Mouse (Mus musculus) layer of hippocampus, adult 9-11 months (tissue): ENCODE measurements at regions not wholly inside any gene's neighbourhood (a gene's known extent, or its start where the extent isn't known, plus 50 kb on each side); places are given as distances from the start of the nearest gene placed in this dataset.
A peak's percentile ranks its signal among the peaks of the same experiment; 100 is the strongest.

Experiments used
- DNase-seq: peaks from one replicate; pipeline ENCODE4 v3.0.0; 2022

DNA sequence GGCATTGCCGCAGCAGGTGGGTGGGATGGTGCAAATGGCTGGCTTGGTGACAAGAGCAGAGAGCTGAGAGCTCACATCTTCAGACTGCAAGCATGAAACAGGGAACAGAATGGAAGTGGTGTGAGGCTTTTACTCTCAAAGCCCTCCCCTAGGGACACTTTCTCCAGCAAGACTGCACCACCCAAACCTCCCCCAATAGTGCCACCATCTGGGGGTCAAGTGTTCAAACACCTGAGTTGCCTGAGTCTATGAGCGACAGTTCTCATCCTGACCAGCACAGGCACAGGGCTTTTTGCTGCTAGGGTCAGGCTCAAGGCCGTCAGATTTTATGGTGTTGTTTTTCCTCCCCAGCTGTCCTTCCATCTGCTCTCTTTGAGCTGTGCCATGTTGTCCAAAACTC lies 337.9 kb upstream of the Eif4g2 start:
- DNase-seq = no peak

DNA sequence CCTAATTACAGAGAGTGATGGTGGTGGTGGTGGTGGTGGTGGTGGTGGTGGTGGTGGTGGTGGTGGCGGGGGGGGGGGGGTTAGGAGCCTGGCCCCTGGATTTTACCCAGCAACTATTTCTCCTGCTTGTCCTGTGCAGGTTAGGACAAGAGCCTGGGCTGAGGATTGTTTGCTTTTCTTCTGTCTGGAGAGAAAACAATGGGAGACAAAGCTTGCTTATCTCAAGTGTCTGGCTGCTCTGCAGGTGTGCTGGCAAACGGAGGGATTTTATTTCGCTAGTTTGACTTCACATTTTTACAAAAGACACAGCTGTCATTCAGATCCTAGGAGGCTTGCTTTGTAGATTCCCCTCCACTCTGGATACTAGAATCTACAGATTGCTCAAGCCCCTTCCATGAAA lies 334.9 kb upstream of the Eif4g2 start:
- DNase-seq = no peak

DNA sequence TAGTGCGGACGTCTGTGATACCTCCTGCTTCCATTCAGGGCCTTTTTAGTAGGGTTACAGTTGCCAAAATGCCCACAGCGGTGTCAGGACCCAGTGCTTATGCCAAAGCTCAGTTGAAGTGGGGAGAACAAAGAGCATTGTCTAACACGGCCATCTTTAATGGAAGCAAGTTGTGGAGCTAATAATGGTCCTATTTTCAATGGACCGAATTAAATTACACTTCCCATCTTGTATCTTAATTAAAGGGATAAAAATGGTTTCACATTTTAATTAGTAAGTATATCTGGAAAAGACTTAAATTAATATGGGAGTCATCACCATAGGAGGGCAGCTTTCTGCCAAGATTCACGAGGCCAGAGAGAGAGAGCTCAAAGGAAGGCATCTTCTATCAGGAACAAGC lies 333.2 kb upstream of the Eif4g2 start:
- no peak for DNase-seq

DNA sequence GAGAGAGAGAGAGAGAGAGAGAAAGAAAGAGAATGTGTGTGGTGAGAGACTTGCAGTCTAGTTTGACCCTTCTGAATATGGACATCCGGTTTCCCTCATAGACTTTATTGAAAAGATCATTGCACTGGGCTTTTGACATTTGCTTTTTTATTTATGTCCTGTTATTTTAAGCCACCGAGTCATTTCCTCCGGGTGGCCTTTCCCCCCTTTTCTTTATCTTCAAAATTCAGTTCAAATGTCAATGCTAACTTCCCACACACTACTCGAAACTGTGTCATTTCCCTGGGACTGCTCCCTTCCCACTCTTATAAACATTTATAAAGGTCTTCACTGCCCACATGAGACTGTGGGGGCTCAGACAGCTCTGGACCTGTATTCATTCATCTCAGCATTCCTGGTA lies 330.9 kb upstream of the Eif4g2 start:
- DNase-seq = no peak

DNA sequence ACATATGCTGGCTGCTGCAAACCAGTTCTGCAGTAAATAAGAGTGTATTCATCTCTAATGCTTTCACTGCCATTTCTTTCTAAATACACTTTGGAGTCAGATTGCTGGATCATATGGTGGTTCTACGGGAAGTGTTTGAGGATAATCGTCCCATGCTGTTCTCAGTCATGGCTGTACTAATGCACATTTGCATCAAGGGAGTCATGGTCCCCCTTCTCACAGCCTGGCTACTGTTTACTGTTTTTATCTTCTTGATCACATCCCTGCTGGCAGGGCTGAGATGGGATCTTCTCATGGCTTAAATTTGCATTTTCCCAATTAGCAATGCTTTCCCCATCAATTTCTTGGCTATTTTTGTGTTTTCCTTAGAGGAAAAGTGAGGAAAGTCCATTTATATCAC lies 330.1 kb upstream of the Eif4g2 start:
- DNase-seq = no peak

DNA sequence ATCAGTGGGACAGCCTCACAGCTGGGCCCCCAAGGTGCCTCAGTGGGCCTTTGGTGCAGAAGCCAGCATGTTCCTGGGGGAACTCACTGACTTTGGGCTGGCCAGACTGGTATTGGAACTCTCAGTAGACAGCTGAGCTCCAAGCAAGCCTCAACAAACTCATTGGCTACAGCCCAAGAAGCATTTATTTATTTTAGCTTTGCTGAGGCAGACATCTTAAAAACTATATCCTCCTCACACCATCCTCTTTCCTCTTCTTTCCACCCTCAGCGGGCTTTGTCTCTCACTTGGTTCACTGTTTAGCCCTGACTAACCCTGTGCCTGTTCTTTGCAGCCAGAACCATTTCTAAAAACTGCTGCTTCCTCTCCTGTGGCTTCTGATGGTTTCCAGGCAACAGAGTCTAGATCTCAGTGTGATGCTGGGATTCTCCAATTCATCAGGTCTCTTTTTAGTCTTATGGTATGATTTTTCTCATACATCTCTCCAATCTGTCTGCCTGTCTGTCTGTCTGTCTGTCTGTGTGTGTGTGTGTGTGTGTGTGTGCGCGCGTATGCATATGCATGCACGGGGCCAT lies 328.6 kb upstream of the Eif4g2 start:
- DNase-seq = no peak

DNA sequence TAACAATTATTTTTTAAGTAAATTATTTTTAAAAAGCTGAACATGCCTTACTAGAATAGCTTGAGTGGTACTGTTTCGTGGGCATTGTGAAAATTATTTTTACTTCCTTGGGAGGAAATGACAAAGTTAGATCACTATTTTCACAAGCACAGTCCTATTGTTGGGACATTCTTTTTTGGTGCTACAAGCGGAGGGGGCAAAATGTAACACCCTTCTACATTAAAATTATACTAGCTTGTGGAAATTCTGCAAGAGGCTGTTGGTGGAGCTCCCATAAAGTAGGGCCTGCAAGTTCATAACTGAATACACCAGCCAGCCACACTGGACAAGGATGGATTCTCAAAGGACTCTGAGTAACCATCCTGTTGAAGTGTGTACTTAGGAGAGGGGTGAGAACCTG lies 313.1 kb upstream of the Eif4g2 start:
- DNase-seq = no peak

DNA sequence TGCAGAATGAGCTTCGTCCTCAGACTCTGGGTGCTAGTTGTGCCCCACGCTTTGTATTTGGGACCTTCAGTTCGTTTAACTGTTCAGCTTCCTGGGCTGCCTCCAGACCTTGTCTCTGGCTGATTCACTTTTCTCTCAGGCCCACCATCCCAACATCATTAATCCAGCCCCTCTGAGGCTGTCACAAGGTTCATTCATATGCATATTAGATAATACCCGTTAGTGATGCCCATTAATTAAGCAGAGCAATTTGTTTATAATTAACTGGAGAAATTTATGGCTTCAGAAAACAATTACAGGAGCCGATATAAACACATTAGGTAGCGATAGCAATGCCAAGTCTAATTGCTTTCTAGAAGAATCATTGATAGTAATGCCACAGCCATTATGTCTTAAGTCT lies 312.3 kb upstream of the Eif4g2 start:
- no peak for DNase-seq

DNA sequence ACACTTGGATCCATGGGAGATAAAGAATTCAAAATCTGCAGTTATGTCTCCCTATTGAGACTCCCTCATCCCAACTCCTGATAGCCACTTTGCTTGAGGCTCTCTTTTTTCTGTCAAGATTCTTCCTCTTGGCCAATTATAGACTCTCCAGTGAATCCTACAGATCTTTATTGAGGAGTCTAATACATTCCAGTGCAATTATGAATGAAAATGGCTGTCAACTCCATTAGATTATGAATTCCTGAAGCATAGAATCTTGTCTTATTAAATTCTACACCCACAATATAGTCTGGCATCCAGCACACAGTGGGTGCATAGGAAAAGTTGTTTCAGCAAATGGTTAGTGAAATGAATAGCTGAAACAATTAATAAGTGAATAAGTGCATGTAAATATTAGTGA lies 311.0 kb upstream of the Eif4g2 start:
- no peak for DNase-seq

DNA sequence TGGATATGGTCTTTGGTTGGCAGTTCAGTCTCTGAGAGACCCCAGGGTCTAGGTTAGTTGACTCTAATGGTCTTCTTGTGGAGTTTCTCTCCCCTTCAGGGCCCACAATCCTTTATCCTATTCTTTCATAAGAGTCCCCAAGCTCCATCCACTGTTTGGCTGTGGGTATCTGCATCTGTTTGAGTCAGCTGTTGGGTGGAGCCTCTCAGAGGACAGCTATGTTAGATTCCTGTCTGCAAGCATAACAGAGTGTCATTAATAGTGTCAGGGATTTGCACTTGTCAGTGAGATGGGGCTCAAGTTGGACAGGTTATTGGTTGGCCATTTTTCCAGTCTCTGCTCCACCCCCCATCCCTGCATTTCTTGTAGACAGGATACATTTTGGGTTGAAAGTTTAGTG lies 306.9 kb upstream of the Eif4g2 start:
- no peak for DNase-seq

DNA sequence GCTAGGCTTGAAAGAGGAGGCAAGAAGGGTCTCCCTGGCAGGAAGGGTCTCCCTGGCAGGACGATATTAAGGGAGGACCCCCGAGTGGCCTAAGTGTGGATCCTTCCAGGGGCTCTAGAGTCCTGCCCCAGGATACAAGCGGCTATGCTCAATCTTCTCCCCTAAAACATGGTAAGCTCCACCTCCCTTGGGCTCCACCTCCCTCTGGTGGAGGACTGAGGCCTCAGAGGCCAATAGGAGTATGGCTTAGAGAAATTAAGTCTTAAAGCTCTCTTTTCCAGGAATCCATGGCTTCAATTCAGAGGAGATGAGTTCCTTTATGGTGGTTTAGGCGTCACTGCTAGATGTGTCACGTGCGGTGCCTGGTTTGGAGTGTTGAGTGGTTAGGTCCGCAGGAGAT lies 291.7 kb upstream of the Eif4g2 start:
- DNase-seq = no peak

DNA sequence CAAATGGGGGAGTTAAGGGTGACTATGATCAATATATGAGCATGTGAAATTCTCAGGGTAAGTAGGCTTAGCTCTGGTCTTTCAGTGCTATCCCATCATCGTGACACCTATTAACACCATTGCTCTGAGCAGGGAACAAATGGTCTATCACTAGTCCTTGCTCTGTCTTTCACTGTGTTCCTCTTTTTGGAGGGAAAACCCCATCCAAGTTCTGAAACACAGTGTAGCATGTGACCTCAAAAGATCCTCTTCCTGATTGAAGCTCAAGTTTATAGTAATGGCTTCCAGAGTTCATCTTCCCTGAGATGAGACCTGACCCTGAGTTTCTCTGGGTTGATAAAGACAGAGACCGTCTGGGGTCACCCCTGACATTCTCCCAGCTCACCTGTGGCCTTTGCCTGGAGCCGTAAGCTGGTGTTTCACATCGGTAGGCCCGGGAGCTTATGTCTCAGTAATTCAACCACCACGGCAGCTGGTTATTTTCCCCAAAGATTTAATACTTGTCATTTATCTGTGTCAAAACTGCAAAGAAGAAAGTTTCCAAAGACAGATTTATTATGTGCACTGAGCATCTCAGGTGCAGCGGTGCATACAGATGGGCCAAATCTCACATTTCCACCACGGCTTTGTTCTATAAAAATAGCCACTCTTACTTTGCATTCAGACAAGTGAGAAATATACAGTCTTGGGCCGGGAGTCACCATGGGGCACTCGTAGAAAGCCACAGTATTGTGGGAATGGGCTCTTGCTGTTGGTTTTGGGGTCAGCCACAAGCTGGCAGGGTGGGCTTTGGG lies 290.7 kb upstream of the Eif4g2 start:
- no peak for DNase-seq

DNA sequence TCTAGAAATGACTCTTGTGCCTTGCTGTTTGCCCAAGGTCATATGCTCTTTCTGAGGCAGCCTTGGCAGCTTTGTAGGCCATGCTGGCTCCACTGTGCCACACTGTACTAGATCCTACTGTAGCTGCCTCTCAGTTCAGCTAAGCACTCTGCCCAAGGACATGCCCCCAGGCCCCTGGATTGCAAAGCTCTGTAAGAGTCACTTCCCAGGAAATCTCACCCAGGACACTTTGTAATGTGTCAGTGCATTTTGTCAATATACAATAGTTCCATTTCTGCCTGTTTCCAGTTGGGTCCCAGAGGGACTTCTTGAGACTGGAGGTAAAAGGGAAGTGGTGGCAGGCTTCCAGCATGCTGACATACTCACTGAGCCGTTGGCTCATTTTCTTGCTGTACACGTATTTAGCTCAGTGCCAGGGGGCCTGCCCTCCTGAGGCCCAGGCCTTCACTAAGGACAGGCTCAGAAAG lies 287.6 kb upstream of the Eif4g2 start:
- DNase-seq = no peak

DNA sequence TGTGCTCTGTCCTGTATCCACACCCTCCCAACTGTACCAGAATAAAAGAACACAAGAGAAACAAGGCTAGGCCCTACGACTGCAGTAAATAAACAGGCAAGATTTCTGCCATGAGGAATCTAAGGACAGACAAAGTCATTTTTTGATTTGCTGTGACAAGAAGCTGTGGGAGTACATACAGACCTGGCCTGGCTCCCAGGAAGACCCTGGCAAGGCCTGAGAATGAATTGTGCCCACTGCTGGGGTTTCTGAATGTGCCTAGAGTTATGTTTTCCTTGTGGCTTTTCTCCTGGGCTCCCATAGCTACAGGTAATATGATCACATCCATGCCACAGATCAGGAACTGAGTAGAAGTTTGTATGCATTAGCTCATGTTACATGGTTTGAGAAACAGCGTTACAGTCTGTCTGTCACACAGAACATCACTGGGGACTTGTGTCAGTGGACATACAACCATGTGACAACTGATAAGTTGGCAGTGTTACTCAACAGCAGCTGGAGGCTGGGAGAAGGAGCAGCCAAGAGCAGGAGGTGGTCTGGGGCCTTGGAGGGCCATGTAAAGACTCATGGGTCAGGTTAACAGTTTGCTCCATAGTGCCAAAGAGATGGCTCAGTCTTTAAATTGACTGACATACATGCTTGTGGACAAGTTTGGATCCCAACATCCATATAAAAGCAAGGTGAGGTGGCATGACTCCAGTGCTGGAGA lies 285.6 kb upstream of the Eif4g2 start:
- DNase-seq = no peak

DNA sequence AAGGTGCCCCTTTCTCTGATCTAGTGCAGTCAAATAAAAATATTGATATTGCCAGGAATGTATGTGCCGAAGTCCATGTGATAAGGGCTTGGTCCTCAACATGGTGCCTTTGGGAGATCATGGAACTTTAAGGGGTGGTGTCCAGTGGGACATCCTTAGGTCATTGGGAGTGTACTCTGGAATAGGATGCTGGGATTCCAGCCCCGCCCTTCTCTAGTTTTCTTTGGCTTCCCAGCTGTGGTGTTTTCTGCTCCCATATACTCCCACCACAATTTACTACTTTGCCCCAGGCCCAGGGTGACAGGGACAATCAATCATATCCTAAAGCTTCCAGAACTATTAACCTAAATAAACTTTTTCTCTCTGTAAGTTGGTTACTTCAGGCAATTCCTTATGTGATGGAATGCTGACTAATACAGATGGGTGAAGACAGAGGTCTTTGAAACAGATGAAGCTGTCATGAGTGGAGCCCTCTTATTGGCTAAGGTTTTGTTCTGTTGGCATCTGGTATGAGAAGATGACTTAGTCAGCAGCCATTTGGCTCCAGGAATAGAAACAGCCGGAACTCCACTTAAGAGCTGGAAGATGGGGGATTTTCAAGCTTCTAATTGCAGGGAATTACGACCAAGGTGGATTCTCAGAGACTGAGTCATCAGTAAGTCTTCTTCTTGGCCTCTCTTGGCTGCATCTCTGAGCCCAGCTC lies 284.3 kb upstream of the Eif4g2 start:
- peak; percentile 18 for DNase-seq

DNA sequence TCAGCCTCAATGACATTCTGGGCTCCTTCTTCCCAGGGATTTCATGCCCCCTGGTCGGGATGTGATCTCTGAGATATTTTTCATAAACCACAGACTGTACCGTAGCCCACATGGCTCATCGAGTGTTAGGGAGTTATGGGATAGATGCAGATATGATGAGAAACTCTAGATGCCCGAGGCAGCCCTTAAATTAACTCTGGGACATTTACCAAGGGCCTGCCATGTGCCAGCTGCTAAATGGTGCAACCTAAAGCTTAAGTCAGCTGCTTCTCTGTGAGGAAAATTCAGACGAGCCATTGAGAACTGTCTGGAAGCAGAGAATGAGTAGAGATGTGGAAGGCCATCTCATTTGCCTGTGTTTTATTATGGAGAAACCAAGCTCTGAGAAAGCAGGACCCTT lies 282.6 kb upstream of the Eif4g2 start:
- no peak for DNase-seq

DNA sequence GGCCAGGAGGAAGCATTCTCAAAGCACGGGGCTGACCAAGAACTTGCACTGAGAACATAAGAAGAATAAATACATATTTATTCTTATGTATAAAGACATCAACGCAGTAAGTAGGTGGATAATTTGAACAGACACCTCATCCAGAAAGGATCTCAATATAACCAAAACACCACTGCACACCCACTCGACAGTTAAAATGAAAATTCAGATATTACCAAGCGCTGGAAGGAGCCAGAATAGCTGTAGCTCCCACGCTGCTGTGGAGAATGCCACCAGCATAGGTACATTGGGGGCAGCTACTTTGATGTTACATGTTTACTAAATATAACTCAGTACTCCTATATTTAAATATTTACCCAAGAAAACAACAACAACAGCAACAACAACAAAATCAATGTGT lies 280.4 kb upstream of the Eif4g2 start:
- DNase-seq = no peak

DNA sequence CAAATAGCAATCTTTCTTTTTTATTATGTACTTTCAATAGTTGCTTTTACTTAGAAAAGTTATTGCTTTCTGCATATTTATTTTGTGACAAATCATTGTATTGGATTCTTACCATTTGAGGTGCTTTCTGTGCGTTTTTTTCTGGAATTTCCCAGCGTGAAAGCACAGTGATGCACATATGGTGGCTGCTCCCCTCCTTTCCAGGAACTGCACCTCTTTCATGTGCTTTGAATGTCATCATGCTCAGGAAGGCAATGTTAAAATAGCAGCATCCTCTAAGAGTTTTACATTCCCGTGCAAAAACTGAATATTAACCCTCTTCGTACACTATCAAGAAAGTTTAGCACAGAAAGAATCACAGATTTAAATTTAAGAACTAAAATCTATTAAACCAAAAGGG lies 279.8 kb upstream of the Eif4g2 start:
- no peak for DNase-seq

DNA sequence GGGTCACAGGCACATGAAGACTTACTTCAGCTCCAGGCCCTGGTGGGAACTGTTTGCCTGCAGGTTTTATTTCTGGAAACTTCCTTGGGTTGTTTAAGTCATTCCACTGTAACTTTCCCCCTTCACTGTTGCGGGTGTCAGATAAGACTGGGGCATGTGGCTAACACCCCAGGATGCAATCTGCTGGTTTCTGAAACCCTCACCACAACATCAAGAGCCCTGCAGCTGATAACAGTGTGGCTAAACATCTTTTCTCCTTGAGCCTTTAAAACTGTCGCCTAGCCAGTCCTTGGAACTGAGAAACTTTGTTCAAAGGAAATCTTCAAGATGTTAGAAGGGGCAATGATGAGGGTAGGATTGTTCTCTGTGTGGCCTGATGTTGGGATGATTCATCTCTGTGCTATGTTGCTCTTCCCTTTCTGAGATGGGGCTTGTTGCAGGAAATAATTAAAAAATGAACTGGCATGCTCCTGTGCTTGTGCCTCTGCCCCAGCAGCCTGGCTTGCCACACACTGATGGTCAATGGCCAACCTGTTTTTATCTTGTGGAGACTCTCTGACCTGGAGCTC lies 272.3 kb upstream of the Eif4g2 start:
- no peak for DNase-seq

DNA sequence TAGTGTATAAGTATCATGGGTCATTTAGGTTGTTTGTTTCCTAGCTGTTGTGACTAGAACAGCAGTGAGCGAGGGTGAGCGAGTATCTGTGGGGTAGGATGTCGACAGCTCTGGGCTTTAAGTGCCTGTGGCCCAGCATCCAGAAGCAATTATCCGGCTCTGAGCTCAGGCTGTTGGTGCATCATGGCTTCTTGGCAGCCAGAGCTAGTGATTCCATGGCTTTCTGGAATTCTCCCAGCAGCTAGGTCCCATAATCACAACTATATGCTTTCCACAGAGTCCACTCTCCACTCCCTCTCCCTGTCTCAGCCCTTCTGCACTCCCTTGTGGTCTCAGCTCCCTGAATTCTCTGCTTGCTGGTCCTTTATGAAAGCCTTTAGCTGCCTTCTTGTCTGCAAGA lies 271.2 kb upstream of the Eif4g2 start:
- DNase-seq = no peak

DNA sequence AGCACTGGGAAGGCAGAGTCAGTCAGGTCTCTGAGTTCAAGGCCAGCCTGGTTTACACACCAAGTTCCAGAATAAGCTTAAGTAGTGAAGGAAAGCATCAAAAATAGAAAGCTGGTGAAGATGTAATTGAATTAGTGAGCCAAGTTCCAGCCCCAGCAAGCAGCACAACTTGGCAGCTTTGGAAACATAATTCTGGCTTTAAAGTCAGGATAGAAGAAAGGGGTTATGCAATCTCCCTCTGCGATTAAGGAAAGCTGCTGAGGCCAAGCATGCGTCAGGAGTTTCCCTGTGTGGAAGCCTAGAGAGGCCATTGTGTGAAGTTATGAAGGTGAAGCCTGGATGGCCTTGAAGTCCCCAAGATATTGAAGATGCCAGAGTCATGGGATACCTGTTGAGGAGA lies 269.3 kb upstream of the Eif4g2 start:
- DNase-seq = no peak

DNA sequence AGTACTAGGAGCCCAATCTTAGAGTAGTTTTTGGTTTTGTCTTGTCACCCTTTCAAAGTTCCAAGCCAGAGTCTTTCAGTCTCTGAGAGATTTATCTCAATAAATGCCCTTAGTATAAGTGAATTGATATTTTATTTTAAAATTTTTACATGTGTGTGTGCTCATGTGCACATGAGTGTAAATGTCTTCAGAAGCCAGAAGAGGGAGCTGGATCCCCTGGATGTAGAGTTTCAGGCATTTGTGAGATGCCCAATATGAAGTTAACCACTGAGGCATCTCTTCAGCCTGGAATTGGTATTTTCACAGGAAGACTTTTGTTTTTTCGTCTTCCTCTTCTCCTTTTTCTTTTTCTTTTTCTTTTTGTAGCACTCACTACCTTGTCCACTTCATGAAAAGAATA lies 262.3 kb upstream of the Eif4g2 start:
- no peak for DNase-seq

DNA sequence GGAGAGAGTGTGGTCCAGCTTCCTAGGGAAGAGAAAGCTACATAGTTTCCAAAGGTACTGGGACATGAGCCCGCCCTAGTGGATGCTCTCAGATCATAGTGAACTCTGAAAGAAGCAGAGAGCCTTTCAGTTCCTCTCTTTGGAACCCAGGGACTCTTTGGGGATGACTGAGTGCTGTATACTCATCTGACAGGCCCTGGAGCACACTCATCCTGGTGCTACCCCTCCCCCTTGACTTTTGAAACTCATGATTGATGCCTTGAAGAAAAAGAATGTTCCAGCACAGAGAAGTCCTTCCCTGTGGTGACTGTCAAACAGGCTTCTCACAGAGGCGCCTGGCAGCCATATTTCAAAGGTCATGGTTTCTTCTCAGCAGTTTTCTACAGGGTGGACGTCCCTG lies 254.2 kb upstream of the Eif4g2 start:
- no peak for DNase-seq
